Comparison of ENCODE assay signal across 8 mouse cellular contexts in the genomic region with DNA sequence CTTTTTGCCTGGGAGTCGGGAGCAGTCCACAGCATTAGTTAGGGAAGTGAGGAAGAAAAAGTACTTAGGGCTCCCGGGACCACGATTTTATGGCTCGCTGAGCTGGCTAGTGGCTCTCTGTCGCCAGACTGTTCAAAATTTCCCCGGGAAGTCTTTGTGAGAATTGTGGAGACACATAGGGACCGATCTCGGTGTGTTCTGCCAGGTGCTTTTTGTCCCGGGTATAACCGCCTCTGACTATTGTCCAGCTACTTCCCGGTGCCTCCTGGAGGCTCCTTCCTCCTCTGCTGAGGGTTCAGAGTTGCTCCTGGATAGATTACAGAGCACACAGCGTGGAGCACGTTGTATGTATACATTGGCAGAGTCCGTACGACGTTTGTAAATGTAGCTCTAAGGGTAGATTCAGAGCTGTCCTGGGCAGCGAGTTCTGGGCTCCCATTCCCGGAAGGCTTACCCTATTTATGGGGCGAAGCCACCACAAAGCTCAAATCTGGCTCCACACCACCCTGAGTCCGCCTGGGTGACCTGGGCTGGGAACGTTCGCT. TPM values are rescaled to one million over a fixed set of nuclear protein-coding genes. Genes with fewer than 3 reads are reported as not detected.
A peak's percentile ranks its signal among the peaks of the same experiment; 100 is the strongest.
DNase-seq lines count a peak whose midpoint lies in the region; ATAC-seq and TF ChIP-seq lines count a peak whose summit lies in the region.

No protein-coding gene starts in this region.

- under 1% methylated on average over 22 of the region's 22 CpGs for WGBS in liver, adult 2 months
- WGBS in embryonic facial prominence, embryonic 10.5 days: under 1% methylated on average over 22 of the region's 22 CpGs
- WGBS in heart, embryonic 12.5 days: under 1% methylated on average over 22 of the region's 22 CpGs
- WGBS in kidney, embryonic 15.5 days: under 1% methylated on average over 22 of the region's 22 CpGs
- WGBS in lung, postnatal 0 days: 0% methylated on average over 22 of the region's 22 CpGs
- under 1% methylated on average over 22 of the region's 22 CpGs for WGBS in stomach, embryonic 15.5 days

- H3K36me3 ChIP-seq in liver, adult 2 months (ENCODE audit: control insufficient read depth, insufficient read depth, low read length): no peaks in the 10 kb centered on the region
- H3K36me3 ChIP-seq in embryonic facial prominence, embryonic 10.5 days (replicated peaks): no peaks in the 10 kb centered on the region
- no peaks in the 10 kb centered on the region for H3K36me3 ChIP-seq in heart, embryonic 12.5 days
- H3K36me3 ChIP-seq in kidney, embryonic 15.5 days: no peaks in the 10 kb centered on the region
- no peaks in the 10 kb centered on the region for H3K36me3 ChIP-seq in lung, postnatal 0 days (ENCODE audit: insufficient read depth, low read length)
- H3K36me3 ChIP-seq in stomach, embryonic 15.5 days: no peaks in the 10 kb centered on the region

- H3K9me3 ChIP-seq in embryonic facial prominence, embryonic 10.5 days: no peaks in the 10 kb centered on the region
- H3K9me3 ChIP-seq in heart, embryonic 12.5 days (replicated peaks): no peaks in the 10 kb centered on the region
- no peaks in the 10 kb centered on the region for H3K9me3 ChIP-seq in kidney, embryonic 15.5 days (replicated peaks)
- no peaks in the 10 kb centered on the region for H3K9me3 ChIP-seq in lung, postnatal 0 days (ENCODE audit: low read length)
- no peaks in the 10 kb centered on the region for H3K9me3 ChIP-seq in stomach, embryonic 15.5 days

- peak overlapping the region; percentile 92 for H3K9ac ChIP-seq in liver, adult 2 months (ENCODE audit: low read depth, low read length)
- peak overlapping the region; percentile 88 for H3K9ac ChIP-seq in heart, embryonic 12.5 days
- H3K9ac ChIP-seq in kidney, embryonic 15.5 days: peak overlapping the region; percentile 86
- H3K9ac ChIP-seq in lung, postnatal 0 days (replicated peaks; ENCODE audit: low read depth): peak overlapping the region; percentile 89
- peak overlapping the region; percentile 85 for H3K9ac ChIP-seq in stomach, embryonic 15.5 days

- TF ChIP-seq CTCF in liver, adult 2 months (IDR thresholded peaks at IDR 0.05; ENCODE audit: low read depth, low read length): no peak
- TF ChIP-seq CTCF in lung, postnatal 0 days (IDR thresholded peaks at IDR 0.05): no peak

- peak; percentile 73 for DNase-seq in liver, adult 2 months (ENCODE audit: extremely low read depth, low read depth, low spot score)
- no peak for DNase-seq in liver
- DNase-seq in embryonic facial prominence, embryonic 10.5 days (ENCODE audit: low spot score): peak; percentile 55
- peak; percentile 68 for DNase-seq in lung, postnatal 0 days (ENCODE audit: low spot score)
- DNase-seq in spleen, postnatal 4 days (ENCODE audit: low spot score in 2 of 2): no peak

- H3K79me2 ChIP-seq in liver, adult 2 months (ENCODE audit: control insufficient read depth, insufficient read depth, low read length): peaks cover 11% of the 10 kb centered on the region

- peak overlapping the region; percentile 94 for H3K27ac ChIP-seq in liver, adult 2 months (replicated peaks; ENCODE audit: insufficient read depth, low read depth, low read length)
- H3K27ac ChIP-seq in embryonic facial prominence, embryonic 10.5 days (replicated peaks): peak overlapping the region; percentile 98
- H3K27ac ChIP-seq in heart, embryonic 12.5 days (ENCODE audit: poor library complexity, severe bottlenecking): peak overlapping the region; percentile 93
- H3K27ac ChIP-seq in kidney, embryonic 15.5 days: peak overlapping the region; percentile 93
- H3K27ac ChIP-seq in lung, postnatal 0 days (ENCODE audit: low read length): peak overlapping the region; percentile 97
- H3K27ac ChIP-seq in stomach, embryonic 15.5 days: peak overlapping the region; percentile 96

- TF ChIP-seq EP300 in lung, postnatal 0 days (IDR thresholded peaks at IDR 0.05): no peak

- peaks cover 9% of the 10 kb centered on the region for H3K4me1 ChIP-seq in liver, adult 2 months (ENCODE audit: control insufficient read depth, insufficient read depth, low read length)
- H3K4me1 ChIP-seq in embryonic facial prominence, embryonic 10.5 days: peaks cover 27% of the 10 kb centered on the region
- peaks cover 15% of the 10 kb centered on the region for H3K4me1 ChIP-seq in heart, embryonic 12.5 days (replicated peaks)
- peaks cover 7% of the 10 kb centered on the region for H3K4me1 ChIP-seq in kidney, embryonic 15.5 days
- no peaks in the 10 kb centered on the region; the same call in 1 of the 2 replicates for H3K4me1 ChIP-seq in lung, postnatal 0 days (ENCODE audit: insufficient read depth, low read depth, low read length)
- H3K4me1 ChIP-seq in stomach, embryonic 15.5 days: no peaks in the 10 kb centered on the region

- H3K27me3 ChIP-seq in liver, adult 2 months (ENCODE audit: control insufficient read depth, insufficient read depth, low read length): no peaks in the 10 kb centered on the region
- no peaks in the 10 kb centered on the region for H3K27me3 ChIP-seq in embryonic facial prominence, embryonic 10.5 days (replicated peaks; ENCODE audit: low read depth, poor library complexity, severe bottlenecking)
- H3K27me3 ChIP-seq in heart, embryonic 12.5 days (replicated peaks): no peaks in the 10 kb centered on the region
- no peaks in the 10 kb centered on the region for H3K27me3 ChIP-seq in kidney, embryonic 15.5 days
- H3K27me3 ChIP-seq in lung, postnatal 0 days (replicated peaks; ENCODE audit: insufficient read depth, low read length): no peaks in the 10 kb centered on the region
- H3K27me3 ChIP-seq in stomach, embryonic 15.5 days (replicated peaks): no peaks in the 10 kb centered on the region

- 0 out of 2 replicates have a peak, but pooled peaks have one; percentile 15 for ATAC-seq in heart, embryonic 12.5 days (ENCODE audit: insufficient number of reproducible peaks, low FRiP score)
- ATAC-seq in kidney, embryonic 15.5 days (replicated peaks; ENCODE audit: low FRiP score): peak; percentile 31; the same call in 1 of the 2 replicates
- ATAC-seq in lung, postnatal 0 days: no peak
- ATAC-seq in stomach, embryonic 15.5 days (ENCODE audit: insufficient read depth, low FRiP score, low read depth): peak; percentile 38

- no peak for TF ChIP-seq POLR2A in liver, adult 2 months (IDR thresholded peaks at IDR 0.05; ENCODE audit: extremely low read depth, insufficient read depth, low read length)

- H3K4me2 ChIP-seq in heart, embryonic 12.5 days: peak overlapping the region; percentile 67
- H3K4me2 ChIP-seq in kidney, embryonic 15.5 days: peak overlapping the region; percentile 76
- peak overlapping the region; percentile 82 for H3K4me2 ChIP-seq in lung, postnatal 0 days (replicated peaks; ENCODE audit: low read depth, low read length)
- peak overlapping the region; percentile 72 for H3K4me2 ChIP-seq in stomach, embryonic 15.5 days

- peak overlapping the region; percentile 91 for H3K4me3 ChIP-seq in liver, adult 2 months (ENCODE audit: insufficient read depth, low read depth, low read length)
- peak overlapping the region; percentile 86 for H3K4me3 ChIP-seq in embryonic facial prominence, embryonic 10.5 days
- H3K4me3 ChIP-seq in heart, embryonic 12.5 days: peak overlapping the region; percentile 73
- H3K4me3 ChIP-seq in kidney, embryonic 15.5 days (replicated peaks): peak overlapping the region; percentile 60
- H3K4me3 ChIP-seq in lung, postnatal 0 days (ENCODE audit: low read depth, low read length): peak overlapping the region; percentile 83
- peak overlapping the region; percentile 74 for H3K4me3 ChIP-seq in stomach, embryonic 15.5 days (replicated peaks)

RNA-seq across cellular contexts. Expression of gene Ptprk, which starts 0.9 kb away (rescaled TPM):
- total RNA-seq in liver, adult 2 months (2014; rRNA removed): 47.5 and 62.8 TPM in 2 replicates
- 20.5 and 23.2 TPM in 2 replicates for polyA plus RNA-seq in liver, adult 2 months (2012; rRNA removed)
- 47.4 and 48.2 TPM in 2 replicates for polyA plus RNA-seq in embryonic facial prominence, embryonic 10.5 days (2016; fragmentation: Nextera tagmentation; extraction: Ambion mirVana)
- polyA plus RNA-seq in heart, embryonic 12.5 days (2016; fragmentation: Nextera tagmentation; extraction: Ambion mirVana): 43.7 and 46.0 TPM in 2 replicates
- 37.7 and 37.8 TPM in 2 replicates for polyA plus RNA-seq in kidney, embryonic 15.5 days (2015; fragmentation: Nextera tagmentation; extraction: Ambion mirVana)
- 31.1 and 36.2 TPM in 2 replicates for polyA plus RNA-seq in lung, postnatal 0 days (2015; fragmentation: Nextera tagmentation; extraction: Ambion mirVana)
- polyA plus RNA-seq in stomach, embryonic 15.5 days (2015; fragmentation: Nextera tagmentation; extraction: Ambion mirVana): 46.7 and 50.4 TPM in 2 replicates

Comparison
In these comparisons a context has a peak if more than half of its experiments do, and no peak if none do; other contexts are left out.
1. DNase-seq: peak in liver, adult 2 months (single experiment), embryonic facial prominence, embryonic 10.5 days (single experiment) and lung, postnatal 0 days (single experiment); none in liver (single experiment) and spleen, postnatal 4 days (0 of 2).
2. Peak in every context shown above with its lines, with median percentiles within 50 percentile points of each other: H3K27ac ChIP-seq, H3K4me3 ChIP-seq, H3K9ac ChIP-seq and H3K4me2 ChIP-seq.